Mouse (Mus musculus): ENCODE measurements around the gene Tmem210.
"Not testable (repeated sequence)": the region's sequence is repeated elsewhere in the genome, so short reads cannot be mapped to it uniquely, and the experiment has no call there.

Tmem210 gene

DNA sequence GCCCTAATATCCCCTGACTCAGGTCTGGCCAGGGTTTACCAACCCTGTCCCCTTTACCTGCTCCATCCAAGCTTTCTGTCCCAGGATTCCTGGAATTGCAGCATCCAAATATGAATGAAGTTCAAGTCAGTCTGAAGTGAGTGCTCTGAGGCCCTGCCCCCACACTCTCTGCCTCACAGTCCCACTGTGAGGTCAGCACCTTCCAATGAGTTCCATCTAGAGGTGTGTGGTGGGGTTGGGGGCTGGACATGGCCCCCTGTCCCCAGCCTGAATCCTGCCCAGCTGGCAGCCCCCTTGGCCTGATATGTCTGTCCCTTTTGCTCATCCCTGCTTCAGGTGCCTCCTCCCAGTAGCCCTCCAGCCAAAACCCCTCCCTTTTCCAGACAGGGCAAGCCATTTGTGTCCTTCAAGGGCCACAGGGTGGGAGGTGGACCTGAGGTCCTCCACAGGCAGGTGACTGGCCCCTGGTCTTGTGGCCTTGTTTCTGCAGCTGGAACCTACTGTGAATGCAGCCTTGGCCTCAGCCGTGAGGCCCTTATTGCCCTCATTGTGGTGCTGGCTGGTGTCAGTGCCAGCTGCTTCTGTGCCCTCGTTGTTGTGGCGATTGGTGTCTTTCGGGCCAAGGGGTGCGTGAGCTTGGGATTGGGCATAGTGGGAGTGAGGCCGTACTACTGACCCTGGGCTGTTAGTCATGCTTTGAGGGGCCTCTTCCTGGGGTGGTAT is at the start of gene Tmem210:
Gene Tmem210, plus strand, starts transcription at position 219 of the 723 bp plus-strand sequence.
- DNase-seq = no peak

DNA sequence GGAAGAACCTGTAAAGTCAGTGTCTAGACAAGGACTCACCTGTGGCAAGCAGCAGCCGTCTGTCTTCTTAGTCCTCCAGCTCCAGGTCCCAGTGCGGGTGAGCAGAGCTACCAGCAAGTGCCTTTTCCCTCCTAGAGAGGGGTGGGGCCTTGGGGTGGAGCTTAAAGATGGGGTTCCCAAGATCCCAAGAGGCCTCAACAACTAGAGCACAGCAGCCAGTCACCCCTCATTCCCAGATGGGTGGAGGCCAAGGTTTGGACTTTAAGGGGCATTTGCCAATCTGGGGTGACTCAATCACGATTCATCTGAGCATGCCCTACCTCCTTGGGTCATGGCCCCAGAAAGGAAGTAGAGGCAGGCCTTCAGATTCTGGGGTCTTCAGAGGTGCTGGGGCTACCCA is 48.2 kb upstream of the Tmem210 start:
- DNase-seq = no peak

DNA sequence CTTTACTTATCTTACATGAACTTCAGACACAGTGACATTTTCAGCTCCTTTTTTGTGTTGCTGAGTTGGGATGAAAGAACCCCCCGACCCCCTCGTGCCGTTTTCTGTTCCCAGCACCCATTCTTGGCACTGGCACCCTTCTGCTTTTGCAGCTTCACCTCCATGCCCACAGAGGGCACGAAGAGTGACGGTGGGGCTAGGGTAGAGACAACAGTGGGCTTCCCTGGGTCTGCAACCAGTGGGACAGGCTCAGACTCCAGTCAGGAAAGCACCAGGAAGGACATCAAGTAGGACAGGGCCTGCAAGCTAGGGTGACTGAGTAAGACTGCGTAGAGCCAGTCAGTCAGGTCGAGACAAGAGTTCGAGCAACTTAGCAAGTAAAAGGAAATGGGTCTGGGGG is 47.6 kb upstream of the Tmem210 start:
- no peak for DNase-seq

DNA sequence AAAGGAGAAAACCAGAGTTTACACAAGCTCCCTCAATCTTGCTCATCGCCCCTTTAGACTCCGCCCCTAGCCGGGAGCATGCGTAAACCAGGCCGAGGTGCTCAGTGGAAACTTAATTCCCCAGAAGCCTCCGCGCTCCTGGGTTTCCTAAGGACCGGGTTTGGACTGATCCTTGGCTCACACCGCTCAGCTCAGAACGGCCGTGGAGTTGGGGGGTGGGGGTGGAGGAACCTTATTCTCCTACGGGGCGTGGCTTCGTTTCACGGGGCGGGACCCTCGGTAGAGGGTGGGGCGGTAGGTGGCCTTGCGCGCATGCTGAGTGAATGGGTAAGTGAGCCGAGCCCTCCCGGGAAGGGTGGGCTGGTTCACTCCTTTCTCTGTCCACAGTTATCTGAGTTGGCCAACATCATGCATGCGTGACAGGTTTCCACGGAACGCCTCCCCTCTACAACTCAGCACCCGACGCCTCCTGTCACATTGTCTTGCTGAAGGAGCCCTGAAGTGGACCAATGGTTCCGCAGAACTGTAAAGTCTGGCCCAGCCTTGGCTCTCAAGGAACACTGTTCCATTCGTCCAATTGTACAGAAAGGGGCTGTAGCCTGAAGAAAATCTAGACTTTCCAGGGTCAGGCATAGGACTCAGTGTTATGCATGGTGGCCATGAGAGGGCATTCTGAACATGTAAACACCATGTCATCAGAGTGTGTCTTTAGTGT is 47.1 kb upstream of the Tmem210 start:
- peak; percentile 86 for DNase-seq

DNA sequence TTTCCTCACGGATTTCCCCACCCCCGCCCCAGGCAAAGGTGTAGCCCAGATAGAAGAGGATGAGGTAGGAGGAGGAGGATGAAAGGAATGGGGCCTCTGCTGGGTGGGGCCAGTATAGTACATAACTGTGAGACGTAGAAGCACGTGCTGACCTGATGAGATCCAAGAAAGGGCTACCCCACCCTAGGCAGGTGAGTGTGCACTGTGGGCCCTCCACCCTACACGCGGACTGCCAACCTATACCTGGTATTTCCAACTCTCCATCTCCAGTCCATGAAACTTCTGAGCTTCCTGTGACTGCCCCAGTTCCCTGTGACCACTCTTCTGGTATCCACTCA is 46.5 kb upstream of the Tmem210 start:
- no peak for DNase-seq

DNA sequence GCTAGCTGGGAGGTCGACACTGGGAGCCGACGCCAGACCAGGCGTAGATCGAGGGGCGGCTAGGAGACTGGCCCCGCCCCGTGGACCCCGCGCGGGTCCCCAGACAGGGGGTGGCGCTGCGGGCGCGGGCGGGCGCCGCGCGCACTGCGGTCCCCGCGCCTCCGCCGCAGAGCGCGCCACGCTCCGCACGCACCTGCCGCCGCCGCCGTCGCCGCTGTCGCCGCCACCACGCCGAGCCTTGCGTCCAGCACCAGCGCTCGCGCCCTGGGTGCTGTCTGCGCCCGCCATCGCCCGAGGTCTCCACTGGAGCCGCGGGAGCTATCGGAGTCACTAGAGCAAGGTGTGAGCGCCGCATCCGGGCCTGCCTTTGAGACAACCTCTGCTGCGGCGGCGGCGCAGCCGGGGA is 45.8 kb upstream of the Tmem210 start, which contains the start of the genes Rnf208 and Cysrt1:
Gene Rnf208, plus strand, starts transcription at position 155 of the 406 bp plus-strand sequence.
Gene Cysrt1, minus strand, starts transcription at position 352 of the 406 bp plus-strand sequence.
- DNase-seq = peak; percentile 43

DNA sequence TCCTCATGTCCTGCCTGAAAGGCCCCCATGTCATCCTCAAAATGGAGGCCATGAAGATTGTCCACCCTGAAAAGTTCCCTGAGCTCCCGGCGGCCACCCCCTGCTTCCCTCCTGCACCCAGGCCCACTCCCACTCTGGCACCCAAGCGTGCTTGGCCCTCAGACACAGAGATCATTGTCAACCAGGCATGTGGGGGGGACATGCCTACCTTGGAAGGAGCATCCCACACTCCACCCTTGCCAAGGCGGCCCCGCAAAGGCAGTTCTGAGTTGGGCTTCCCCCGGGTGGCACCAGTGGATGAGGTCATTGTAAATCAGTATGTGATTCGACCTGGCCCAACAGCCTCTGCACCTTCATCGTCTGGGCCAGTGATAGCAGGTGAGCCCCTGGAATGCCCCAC is 44.6 kb upstream of the Tmem210 start:
- no peak for DNase-seq

DNA sequence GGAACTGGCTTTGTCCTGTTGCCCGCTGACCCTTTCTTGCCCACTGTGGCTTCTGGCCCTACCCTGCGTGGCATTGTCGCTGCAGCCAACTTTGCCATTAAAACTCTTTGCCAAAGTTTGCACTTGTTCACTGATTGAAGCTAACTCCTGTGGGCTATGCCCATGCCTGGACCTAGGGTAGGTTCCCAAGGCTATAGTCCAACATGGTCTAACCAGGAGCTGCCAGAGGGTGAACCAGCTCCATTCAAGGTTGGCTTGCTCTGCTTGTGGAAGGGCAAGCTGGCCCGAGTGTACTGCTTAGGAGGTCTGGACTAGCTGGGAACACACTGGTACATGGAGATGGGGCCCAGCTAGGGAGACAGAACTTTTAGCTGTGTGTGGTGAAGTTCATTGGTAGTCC is 43.8 kb upstream of the Tmem210 start:
- DNase-seq = no peak

DNA sequence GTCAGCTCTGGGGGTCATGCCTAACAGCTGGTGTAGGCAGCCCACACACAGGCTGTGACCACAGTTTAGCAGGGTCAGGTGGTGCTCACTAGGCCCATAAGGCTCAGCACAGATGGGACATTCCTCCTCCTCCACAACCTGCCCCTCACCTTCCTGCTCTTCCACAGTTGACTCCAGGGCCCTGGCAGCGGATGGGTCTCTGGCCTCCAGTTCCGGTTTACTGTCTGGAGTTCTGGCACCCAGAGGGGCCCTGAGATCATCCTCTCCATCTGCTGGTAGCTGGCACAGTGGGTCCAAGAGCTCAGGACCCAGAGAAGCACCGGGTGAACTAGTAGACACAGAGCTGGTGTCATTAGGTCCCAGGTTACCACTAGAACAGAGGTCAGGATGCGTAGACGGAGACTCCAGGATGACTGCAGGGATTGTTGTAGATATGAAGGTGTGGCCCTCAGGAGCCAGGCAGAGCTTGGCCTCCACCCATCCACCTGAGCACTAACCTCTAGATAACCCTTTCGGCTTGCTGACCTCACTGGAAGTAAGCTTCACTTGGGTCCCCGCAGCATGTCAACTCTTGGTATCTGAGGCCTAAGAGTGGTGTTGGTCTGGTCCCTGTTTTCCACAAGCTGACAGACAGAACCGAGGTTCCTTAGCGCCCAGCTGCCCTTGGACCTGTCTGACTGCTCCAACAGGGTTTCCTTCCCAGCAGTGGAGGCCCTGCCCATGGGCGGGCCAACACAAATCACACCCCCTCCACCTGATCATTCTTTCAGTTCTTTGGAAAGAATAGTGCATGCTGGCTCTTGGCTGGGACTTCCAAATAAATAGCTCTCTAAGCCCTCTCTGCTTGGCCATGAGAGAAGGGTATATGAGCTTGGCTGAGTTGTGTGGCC is 41.5 kb upstream of the Tmem210 start, which contains the start of gene AL732309.1:
Gene AL732309.1, minus strand, starts transcription at position 681 of the 890 bp plus-strand sequence.
- no peak for DNase-seq

DNA sequence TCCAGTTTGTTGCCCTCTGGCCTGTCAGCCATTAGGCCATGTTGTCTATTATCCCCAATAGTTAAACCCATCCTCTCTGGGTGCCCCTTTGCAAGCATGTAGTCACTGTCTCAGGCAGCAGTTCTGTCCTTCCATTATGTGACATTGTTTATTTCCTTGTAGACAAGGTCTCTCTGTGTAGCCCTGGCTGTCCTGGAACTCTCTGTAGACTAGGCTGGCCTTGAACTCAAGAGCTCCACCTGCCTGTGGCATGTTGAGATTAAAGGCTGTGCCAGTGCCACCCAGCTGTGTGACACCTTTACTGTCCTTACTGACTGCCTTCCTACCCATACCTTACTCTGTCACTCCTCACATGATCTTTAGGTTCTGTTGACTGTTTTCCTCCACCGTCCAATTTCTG is 35.6 kb upstream of the Tmem210 start:
- DNase-seq = peak; percentile 51

DNA sequence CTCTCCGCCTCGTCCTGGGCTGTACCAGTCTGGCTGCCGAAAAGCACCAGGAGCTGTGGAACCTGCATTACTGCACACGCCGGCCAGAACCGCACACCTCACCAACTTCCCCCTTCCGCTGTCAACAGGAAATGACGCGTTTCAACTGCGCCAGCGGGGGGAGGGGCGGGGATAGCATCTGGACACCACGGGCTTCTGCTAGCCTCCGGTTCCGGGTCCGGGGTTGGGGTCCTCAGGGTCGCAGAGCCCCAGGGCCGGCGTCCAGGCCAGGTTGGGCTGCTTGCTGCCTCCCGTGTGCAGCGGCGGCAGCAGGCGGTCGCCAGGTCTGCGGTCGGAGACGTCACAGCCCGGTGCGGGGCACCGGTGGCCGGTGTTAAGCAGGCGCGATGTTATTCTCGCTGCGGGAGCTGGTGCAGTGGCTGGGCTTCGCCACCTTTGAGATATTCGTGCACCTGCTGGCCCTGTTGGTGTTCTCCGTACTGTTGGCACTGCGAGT is 32.6 kb upstream of the Tmem210 start, which contains the start of gene Tmem203:
Gene Tmem203, plus strand, starts transcription at position 156 of the 496 bp plus-strand sequence.
- peak; percentile 94 for DNase-seq

DNA sequence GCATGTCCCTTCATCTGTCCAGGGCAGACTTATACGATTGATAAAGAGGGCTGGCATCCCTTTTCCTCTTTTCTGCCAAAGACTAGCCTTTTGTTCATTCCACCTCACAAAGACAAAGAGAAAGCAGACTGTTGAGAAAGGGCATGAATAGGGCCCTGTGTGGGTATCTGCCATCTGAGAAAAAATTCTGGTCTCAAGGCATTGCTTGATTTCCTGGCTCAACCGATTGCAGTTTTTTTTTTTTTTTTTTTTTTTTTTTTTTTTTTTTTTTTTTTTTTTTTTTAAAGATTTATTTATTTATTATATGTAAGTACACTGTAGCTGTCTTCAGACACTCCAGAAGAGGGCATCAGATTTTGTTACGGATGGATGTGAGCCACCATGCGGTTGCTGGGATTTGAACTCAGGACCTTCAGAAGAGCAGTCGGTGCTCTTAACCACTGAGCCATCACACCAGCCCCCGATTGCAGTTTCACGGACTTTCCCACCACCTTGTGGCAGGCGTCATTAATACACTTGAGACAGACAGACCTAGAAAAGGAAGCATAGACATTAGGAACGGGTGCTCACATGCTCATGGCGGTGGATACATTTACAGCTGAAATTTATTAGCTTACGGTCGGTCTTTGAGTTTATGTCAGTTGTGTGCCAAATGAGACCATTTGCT is 31.4 kb upstream of the Tmem210 start:
- peak; percentile 78 for DNase-seq

DNA sequence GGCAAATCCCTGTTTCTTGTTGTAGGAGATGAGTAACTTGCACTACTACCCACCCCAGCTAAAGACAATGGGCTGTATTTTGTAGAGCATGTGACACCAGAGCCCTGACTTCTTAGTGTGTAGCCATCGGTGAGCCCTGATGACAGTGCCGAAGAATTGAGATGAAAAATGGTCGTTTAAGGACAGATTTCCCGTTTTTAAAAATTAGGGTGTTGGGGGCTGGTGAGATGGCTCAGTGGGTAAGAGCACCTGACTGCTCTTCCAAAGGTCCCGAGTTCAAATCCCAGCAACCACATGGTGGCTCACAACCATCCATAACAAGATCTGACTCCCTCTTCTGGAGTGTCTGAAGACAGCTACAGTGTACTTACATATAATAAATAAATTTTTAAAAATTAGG is 30.7 kb upstream of the Tmem210 start:
- DNase-seq = not testable (repeated sequence)

DNA sequence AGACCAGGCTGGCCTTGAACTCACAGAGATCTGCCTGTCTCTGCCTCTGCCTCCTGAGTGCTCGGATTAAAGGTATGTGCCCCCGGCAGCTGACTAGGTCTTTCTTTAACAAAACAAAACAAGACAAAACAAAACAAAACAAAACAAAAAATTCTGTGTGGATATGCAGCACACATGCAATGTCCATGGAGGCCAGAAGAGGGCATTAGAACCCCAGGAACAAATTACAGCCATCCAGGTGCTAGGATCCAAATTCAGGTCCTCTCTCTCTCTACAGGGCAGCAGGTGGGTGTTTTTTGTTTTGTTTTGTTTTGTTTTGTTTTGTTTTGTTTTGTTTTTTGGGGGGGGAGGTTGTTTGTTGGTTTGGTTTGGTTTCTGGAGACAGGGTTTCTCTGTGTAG is 29.1 kb upstream of the Tmem210 start:
- DNase-seq = no peak

DNA sequence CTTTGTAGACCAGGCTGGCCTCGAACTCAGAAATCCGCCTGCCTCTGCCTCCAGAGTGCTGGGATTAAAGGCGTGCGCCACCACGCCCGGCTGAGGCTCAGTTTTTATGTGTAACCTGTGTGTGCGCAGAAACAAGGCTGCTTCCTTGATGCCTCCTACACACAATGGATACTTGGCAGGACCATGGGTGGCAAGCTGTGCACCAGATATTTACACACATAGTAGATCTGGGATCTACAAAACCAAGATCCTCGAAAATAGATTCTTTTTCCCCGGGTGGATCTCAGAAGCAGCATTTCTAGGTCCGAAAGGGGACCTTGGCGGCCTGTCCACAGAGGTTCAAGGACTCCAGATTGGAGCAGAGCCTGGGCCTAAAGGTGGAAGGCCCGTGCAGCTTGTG is 26.1 kb upstream of the Tmem210 start:
- no peak for DNase-seq

DNA sequence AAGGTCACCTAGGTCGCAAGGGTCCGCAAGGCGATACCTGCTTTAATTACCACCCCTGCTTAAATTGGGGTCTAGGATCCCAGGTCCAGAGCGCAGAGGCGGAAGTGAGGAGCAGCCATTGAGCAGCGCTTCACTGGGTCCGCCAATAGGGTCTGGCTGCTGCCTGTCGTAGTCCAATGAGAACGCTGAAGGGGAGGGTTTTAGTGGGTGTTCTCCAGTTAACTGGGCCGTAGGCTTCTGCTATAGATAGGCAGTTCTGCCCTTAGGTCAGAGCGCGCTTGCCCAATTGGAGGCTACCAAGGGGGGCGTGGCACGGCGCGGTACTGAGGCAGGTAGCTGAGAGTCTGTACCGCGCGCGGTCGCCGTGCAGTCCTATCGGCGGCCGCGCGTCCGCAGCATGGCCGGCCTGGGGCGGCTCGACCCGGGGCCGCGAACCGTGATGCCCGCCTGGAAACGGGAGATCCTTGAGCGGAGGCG is 25.6 kb upstream of the Tmem210 start, which contains the start of gene Tprn:
Gene Tprn, plus strand, starts transcription at position 328 of the 477 bp plus-strand sequence.
- DNase-seq = peak; percentile 97

DNA sequence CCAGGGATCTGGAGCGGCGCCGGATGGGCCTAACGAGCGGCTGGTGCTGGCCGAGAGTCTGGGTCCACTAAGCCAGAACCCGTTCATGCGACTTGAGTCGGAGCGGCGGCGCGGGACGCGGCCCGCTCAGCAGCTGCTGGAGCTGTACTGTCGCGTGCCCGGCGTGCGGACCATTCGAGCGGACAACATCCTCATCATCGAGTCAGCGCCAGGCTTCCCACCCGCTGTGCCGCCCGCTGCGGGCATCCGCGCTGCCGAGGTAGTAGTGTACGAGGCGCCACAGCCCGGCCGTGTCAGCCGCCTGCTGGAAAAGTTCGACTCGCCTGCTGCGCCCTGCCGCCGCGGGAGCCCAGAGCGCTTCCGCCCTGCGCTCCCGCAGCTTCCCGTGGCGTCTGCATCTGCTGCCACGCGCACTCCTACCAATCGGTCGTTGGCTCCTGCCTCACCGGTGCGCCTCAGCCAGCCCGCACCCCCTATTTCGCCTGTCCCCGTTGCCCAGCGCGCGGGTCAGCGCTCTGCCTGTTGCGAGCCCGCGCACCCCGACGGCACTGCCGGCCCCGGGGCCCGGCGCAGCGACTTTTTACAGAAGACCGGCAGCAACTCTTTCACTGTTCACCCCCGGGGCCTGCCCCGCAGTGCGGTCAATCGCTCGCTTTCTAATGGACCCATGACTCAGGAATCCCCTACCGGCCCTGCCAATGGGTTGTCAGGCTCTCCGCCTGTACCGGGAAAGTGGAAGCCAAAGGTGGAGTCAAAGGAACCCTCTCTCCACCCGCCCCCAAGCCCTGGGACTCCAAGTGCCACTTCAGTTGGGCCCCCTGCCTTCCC is 24.9 kb upstream of the Tmem210 start:
- peak; percentile 63 for DNase-seq

DNA sequence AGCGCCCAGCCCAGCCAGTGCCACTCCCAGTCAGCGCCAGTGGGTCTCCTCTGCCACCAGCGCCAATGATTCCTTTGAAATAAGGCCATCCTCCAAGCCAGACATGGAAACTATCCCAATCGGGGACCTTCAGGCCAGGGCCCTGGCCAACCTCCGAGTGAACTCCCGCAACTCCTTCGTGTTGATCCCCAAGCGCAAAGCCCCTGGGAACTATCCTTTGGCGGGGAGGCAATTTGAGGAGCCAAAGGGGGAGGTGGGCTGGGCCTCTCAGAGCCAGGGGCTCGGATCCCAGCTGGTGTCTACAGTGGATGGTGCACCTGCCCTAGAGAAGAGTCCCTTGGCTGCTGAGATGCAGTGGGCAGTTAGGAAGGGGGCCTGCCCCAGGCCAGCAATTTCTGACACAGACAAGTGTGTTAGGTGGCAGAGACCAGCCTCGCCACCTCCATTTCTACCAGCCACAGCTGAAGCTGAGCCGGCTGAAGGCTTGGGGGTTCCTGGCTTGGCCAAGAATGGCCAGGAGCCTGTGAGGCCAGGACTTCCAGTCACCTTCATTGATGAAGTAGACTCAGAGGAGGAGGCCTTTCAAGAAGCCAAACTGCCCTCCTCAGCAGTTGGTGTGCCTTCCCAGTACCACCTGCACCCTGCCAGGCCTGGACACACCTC is 24.2 kb upstream of the Tmem210 start:
- no peak for DNase-seq

DNA sequence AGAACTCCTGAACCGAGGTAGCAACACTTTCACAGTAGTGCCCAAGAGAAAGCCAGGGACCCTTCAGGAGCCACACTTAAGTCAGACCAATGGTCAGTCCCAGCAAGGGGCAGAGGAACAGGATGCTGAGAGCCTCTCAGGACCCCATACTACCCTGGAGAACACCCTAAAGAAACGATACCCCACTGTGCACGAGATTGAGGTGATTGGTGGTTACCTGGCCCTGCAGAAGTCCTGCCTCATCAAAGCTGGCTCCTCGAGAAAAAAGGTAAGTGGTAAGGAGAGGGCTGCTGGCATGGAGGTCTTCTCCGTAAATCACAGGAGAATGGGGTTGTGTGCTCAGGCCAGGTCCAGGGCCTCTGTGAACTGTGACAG is 23.7 kb upstream of the Tmem210 start:
- no peak for DNase-seq

DNA sequence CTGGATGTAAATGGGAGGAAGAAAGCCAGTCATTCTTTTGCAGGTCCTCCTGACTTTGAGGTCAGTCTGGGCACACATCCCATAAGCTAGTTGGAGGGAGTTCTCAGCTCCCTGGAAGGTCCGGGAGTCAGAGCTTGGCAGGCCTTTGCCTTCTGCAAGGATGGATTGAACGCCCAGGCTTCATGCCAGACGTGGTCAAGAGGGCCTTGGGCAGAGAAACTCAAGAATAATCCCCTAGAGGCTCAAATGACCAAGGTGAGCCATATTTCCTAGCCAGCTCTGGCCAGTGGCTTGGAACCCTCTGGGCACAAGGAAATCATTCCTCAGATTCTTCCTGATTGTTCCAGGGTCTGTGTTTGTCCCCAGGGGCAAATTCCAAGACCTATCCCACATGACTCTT is 23.1 kb upstream of the Tmem210 start:
- DNase-seq = peak; percentile 72

Data from kidney, postnatal 10 days (tissue).